In genomic region chr17:5869461-5869860, GRCm38 (mm10) we compare ENCODE assay signal across 10 mouse cellular contexts.
"Had no signal": no experiment of that assay in that cellular context is flagged by ENCODE, and none has a peak within 500 bp of the region (broad histone marks: within the 10 kb centered on the region; RNA-seq: fewer than 3 reads in every experiment).

No protein-coding gene starts in this region.

- ATAC-seq: lung, postnatal 0 days; midbrain, embryonic 15.5 days had no signal

- H3K27ac ChIP-seq: left cerebral cortex, adult 2 months; limb, embryonic 10.5 days; liver, embryonic 15.5 days; midbrain, embryonic 15.5 days; neural tube, embryonic 12.5 days had no signal

- DNase-seq: lung, adult 2 months; lung, postnatal 36 days; thymus, postnatal 4 days had no signal

- H3K4me3 ChIP-seq: left cerebral cortex, adult 2 months; limb, embryonic 10.5 days; liver, embryonic 15.5 days; midbrain, embryonic 15.5 days; neural tube, embryonic 12.5 days had no signal

- H3K27me3 ChIP-seq: liver, embryonic 15.5 days; midbrain, embryonic 15.5 days; neural tube, embryonic 12.5 days had no signal

- H3K4me1 ChIP-seq: limb, embryonic 10.5 days; midbrain, embryonic 15.5 days had no signal

- H3K9ac ChIP-seq: liver, embryonic 15.5 days; midbrain, embryonic 15.5 days; neural tube, embryonic 12.5 days had no signal

- H3K4me2 ChIP-seq: liver, embryonic 11.5 days; liver, embryonic 15.5 days; midbrain, embryonic 15.5 days; neural tube, embryonic 12.5 days had no signal

- H3K9me3 ChIP-seq: limb, embryonic 10.5 days; liver, embryonic 15.5 days; midbrain, embryonic 15.5 days; neural tube, embryonic 12.5 days had no signal

- H3K36me3 ChIP-seq: limb, embryonic 10.5 days; liver, embryonic 15.5 days; midbrain, embryonic 15.5 days; neural tube, embryonic 12.5 days had no signal
